Mouse (Mus musculus) E14TG2a.4 (cell line): Measurements from ENCODE around the gene Nckap5.

Experiments used
- CTCF ChIP-seq: conservative IDR thresholded peaks from 2 replicates; pipeline ENCODE4 v1.5.1; 2014; ENCODE audit warnings: low read length
- NANOG ChIP-seq: IDR thresholded peaks from 2 replicates; pipeline ENCODE4 v1.6.1; 2014; ENCODE audit warnings: borderline replicate concordance, low read length, mixed read lengths

DNA sequence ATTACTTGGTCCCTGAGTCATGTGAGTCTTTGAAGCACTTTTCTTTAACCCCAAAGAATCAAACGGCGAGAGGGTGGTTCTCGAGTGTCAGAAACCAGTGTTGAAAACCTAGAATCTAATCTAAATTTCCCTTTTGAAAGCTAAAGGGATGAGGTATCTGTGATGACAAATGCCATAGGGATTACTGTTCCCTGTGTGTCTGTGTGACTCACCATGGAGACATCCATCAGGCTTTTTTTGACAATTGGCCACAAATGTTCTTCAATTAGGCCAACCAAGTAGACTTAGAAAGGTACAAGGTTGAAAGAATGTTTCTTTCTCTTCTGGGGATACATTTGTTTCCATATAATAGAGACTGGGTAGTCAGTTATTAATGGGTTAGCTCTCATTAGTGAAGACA is 879.6 kb downstream of the Nckap5 start:
- TF ChIP-seq CTCF (no peak), NANOG (no peak)
